Mouse (Mus musculus) forebrain, embryonic 14.5 days (tissue): ENCODE results near the gene Kcnip1. TPM values are rescaled to one million over a fixed set of nuclear protein-coding genes. Genes with fewer than 3 reads are reported as not detected.
A peak's percentile ranks its signal among the peaks of the same experiment; 100 is the strongest.

Experiments used
- ATAC-seq: fragments of 200-750 bp; cut with Nextera tagmentation; 2 replicates; pipeline ENCODE4 v1.8.0; 2017; ENCODE audit warnings: mild to moderate bottlenecking, moderate library complexity
- DNase-seq: peaks from one replicate; pipeline ENCODE4 v3.0.0-alpha.2; 2015; ENCODE audit warnings: low spot score
- H3K27ac ChIP-seq: fragments of 300-500 bp; sonication (generic); 2 replicates; pipeline ENCODE4 v1.5.1; 2014; ENCODE audit warnings: low read depth, mild to moderate bottlenecking, control low read depth, low read length, moderate library complexity
- H3K27me3 ChIP-seq: fragments of 300-500 bp; sonication (generic); replicated peaks from 2 replicates; pipeline ENCODE4 v1.6.1; 2014; ENCODE audit warnings: low read length, control low read depth, mixed read lengths; ENCODE audit not compliant: control insufficient read depth, insufficient read depth
- H3K36me3 ChIP-seq: fragments of 300-500 bp; sonication (generic); 2 replicates; pipeline ENCODE4 v1.6.1; 2014; ENCODE audit warnings: low read length, control low read depth; ENCODE audit not compliant: control insufficient read depth, insufficient read depth
- H3K4me1 ChIP-seq: fragments of 300-500 bp; sonication (generic); 2 replicates; pipeline ENCODE4 v1.6.1; 2014; ENCODE audit warnings: antibody characterized with exemption, low read length, control low read depth; ENCODE audit not compliant: control insufficient read depth, insufficient read depth
- H3K4me2 ChIP-seq: fragments of 300-500 bp; sonication (generic); 2 replicates; pipeline ENCODE4 v1.6.1; 2014; ENCODE audit warnings: mild to moderate bottlenecking, control low read depth, low read length
- H3K4me3 ChIP-seq: fragments of 300-500 bp; sonication (generic); 2 replicates; pipeline ENCODE4 v1.5.1; 2014; ENCODE audit warnings: low read depth, low read length, control low read depth
- H3K9ac ChIP-seq: fragments of 300-500 bp; sonication (generic); 2 replicates; pipeline ENCODE4 v1.6.1; 2014; ENCODE audit warnings: mild to moderate bottlenecking, low read length, control low read depth, moderate library complexity
- H3K9me3 ChIP-seq: fragments of 300-500 bp; sonication (generic); replicated peaks from 2 replicates; pipeline ENCODE4 v1.6.1; 2016; ENCODE audit warnings: low read length, control low read depth, mixed read lengths; ENCODE audit not compliant: control insufficient read depth
- WGBS: fragments of 180-500 bp; shearing (Covaris S2); extraction: QIAGEN DNeasy Blood & Tissue Kit; methylation state at CpG from one replicate; pipeline ENCODE4 v1.1.7; 2014; 5-methylcytosine and 5-hydroxymethylcytosine counted together
- polyA plus RNA-seq: library from polyadenylated mRNA; unstranded; fragments of >200 nt; fragmentation: Nextera tagmentation; extraction: Ambion mirVana; gene quantifications from 2 replicates; pipeline ENCODE4 v1.2.1, GENCODE M21; 2014

Kcnip1 gene
- polyA plus RNA-seq, 1 experiment from 2014 or later, result 55.7 TPM

GRCm38 (mm10) chr11:33706777-33707176 is 286.2 kb downstream of the Kcnip1 start:
- H3K27me3 ChIP-seq, result no peaks in the 10 kb centered on the region
- no peak overlapping the region for H3K4me3 ChIP-seq
- no peaks in the 10 kb centered on the region for H3K36me3 ChIP-seq
- H3K4me1 ChIP-seq, result no peaks in the 10 kb centered on the region
- no peak overlapping the region for H3K9ac ChIP-seq
- DNase-seq, result no peak
- H3K9me3 ChIP-seq, result no peaks in the 10 kb centered on the region
- no peak overlapping the region for H3K27ac ChIP-seq
- ATAC-seq, result no peak
- H3K4me2 ChIP-seq, result no peak overlapping the region
- WGBS, result 38% methylated on average over 4 of the region's 4 CpGs

DNA sequence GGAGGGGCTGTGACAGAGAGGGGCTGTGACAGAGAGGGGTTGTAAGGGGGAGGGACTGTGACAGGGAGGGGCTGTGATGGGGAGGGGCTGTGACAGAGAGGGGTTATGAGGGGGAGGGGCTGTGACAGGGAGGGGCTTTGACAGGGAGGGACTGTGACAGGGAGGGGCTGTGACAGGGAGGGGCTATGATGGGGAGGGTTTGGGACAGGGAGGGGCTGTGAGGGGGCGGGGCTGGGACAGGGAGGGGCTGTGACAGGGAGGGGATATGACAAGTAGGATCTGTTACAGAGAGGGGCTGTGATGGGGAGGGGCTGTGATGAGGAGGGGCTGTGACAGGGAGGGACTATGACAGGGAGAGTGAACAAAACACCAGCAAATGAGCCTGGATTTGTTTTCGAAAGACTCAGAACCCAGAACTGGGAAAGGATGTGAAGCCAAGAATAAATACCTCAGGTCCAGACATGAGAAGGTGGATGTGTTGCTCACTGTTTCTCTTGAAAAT is 290.9 kb downstream of the Kcnip1 start:
- H3K4me2 ChIP-seq, result no peak overlapping the region
- H3K27me3 ChIP-seq, result no peaks in the 10 kb centered on the region
- H3K9ac ChIP-seq, result no peak overlapping the region
- no peaks in the 10 kb centered on the region for H3K36me3 ChIP-seq
- no peaks in the 10 kb centered on the region for H3K9me3 ChIP-seq
- H3K4me3 ChIP-seq, result no peak overlapping the region
- no peaks in the 10 kb centered on the region for H3K4me1 ChIP-seq
- H3K27ac ChIP-seq, result no peak overlapping the region
- ATAC-seq, result no peak
- no peak for DNase-seq
- 33% methylated on average over 2 of the region's 2 CpGs for WGBS

DNA sequence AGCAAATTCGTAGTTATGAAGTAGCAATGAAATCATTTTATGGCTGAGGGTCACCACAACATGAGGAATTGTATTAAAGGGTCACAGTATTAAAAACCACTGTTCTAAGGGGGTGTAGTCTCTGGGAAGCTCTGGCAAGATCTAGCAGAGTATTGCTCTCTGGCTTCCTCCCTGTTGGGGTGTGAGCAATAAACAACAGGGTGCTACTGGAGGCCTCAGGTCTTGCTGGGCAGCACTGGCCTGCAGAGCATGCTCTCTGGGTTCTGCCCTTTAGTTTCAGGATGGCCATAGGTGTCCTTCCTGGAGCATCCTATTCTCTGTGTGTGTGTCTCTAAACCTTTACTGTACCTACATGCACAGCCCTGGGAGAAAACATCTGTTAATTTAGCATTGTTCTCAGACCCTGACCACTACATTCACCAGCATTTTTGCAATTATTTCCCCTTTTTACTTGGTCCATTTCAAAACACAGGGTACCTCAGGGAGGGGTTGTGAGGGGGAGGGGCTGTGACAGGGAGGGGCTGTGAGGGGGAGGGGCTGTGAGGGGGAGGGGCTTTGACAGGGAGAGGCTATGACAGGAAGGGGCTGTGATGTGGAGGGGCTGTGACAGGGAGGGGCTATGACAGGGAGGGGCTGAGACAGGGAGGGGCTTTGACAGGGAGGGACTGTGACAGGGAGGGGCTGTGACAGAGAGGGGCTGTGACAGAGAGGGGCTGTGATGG is 291.6 kb downstream of the Kcnip1 start:
- H3K4me1 ChIP-seq, result no peaks in the 10 kb centered on the region
- no peaks in the 10 kb centered on the region for H3K36me3 ChIP-seq
- WGBS, result 74% methylated on average over 1 of the region's 1 CpGs
- H3K9ac ChIP-seq, result no peak overlapping the region
- DNase-seq (no peak), ATAC-seq (no peak)
- no peaks in the 10 kb centered on the region for H3K9me3 ChIP-seq
- no peak overlapping the region for H3K4me2 ChIP-seq
- H3K27ac ChIP-seq, result no peak overlapping the region
- no peaks in the 10 kb centered on the region for H3K27me3 ChIP-seq
- H3K4me3 ChIP-seq, result no peak overlapping the region

DNA sequence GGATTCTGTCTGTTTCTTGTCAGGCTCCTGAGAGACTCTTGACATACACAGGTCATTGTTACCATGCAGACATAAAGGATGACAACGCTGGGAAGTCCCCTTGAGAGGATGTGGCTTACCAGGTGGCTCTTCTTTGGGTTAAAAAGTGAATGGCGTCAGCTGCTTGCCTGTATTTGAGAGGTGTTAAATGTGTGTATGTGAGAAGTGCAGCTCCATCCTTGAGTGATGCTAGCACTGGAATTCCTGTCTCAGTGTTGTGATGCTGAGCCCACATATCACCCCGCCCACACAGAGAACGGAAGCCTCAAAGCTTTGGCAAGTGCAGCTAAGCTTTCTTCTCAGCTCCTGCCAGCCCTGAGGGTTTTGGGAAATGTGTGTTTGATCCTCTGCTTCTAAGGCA is 292.2 kb downstream of the Kcnip1 start:
- WGBS, result 66% methylated on average over 4 of the region's 4 CpGs
- Histone ChIP-seq H3K27ac (no peak overlapping the region), H3K4me3 (no peak overlapping the region), H3K9ac (no peak overlapping the region), H3K9me3 (no peaks in the 10 kb centered on the region), H3K27me3 (no peaks in the 10 kb centered on the region), H3K4me2 (no peak overlapping the region), H3K4me1 (no peaks in the 10 kb centered on the region), H3K36me3 (no peaks in the 10 kb centered on the region)
- no peak for ATAC-seq
- no peak for DNase-seq

DNA sequence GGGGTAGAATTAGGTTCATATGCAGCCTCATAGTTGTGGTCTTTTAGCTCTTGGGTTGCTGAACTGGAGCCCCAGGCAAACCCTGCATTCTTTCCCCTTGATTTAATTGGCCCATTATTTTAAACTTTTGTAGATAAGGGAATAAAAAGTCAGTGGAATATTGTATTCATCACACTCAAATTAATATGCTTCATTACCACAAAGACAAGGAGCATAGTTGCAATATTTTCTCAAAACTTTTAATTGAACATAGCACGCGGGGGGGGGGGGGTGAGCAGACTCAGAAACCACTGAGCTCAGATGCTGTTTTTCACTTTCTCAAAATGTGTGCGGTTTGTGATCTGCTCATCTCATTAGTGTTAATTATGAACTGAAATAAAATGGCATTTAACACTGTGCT is 302.8 kb downstream of the Kcnip1 start:
- Histone ChIP-seq H3K4me1 (no peaks in the 10 kb centered on the region), H3K9ac (no peak overlapping the region), H3K4me2 (no peak overlapping the region), H3K27me3 (0 out of 2 replicates have a peak, but pooled peaks cover 5% of the 10 kb centered on the region), H3K36me3 (no peaks in the 10 kb centered on the region), H3K4me3 (no peak overlapping the region), H3K9me3 (no peaks in the 10 kb centered on the region), H3K27ac (no peak overlapping the region)
- ATAC-seq (no peak), DNase-seq (no peak)
- 86% methylated on average over 3 of the region's 3 CpGs for WGBS

- Histone ChIP-seq H3K9ac (no peak overlapping the region), H3K27me3 (0 out of 2 replicates have a peak, but pooled peaks cover 7% of the 10 kb centered on the region), H3K4me3 (no peak overlapping the region), H3K4me2 (no peak overlapping the region), H3K36me3 (no peaks in the 10 kb centered on the region), H3K27ac (no peak overlapping the region), H3K4me1 (no peaks in the 10 kb centered on the region), H3K9me3 (no peaks in the 10 kb centered on the region)
- DNase-seq (peak; percentile 61), ATAC-seq (no peak)
- WGBS, result 64% methylated on average over 3 of the region's 3 CpGs
These were observed 307.0 kb downstream of the Kcnip1 start for GRCm38 (mm10) chr11:33685904-33686303.

DNA sequence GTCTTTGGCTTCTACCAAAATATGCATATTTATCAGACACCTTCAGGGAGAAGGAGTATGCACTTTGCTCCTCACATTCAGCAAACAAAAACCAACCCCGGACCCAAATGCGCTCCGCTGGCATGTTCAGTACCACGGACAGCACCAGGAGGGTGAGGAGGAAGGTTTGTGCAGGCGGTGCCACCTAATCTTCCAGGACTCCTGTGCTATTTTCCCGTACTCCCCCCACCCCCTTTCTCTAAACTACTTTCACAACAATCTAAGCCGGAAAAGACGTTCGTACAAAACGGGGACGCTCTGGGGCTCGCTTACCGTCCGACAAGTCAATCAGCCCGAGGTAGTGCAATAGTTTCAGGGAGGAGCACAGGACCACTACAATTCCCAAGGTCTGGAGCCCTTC is 312.8 kb downstream of the Kcnip1 start:
- Histone ChIP-seq H3K27me3 (0 out of 2 replicates have a peak, but pooled peaks cover 12% of the 10 kb centered on the region), H3K9me3 (no peaks in the 10 kb centered on the region), H3K4me1 (no peaks in the 10 kb centered on the region; the same call in 1 of the 2 replicates), H3K4me2 (peak overlapping the region; percentile 38), H3K4me3 (0 out of 2 replicates have a peak overlapping the region, but pooled peaks have one; percentile 6), H3K9ac (no peak overlapping the region), H3K27ac (no peak overlapping the region), H3K36me3 (no peaks in the 10 kb centered on the region)
- WGBS, result 2% methylated on average over 15 of the region's 15 CpGs
- ATAC-seq, result no peak
- peak; percentile 59 for DNase-seq

DNA sequence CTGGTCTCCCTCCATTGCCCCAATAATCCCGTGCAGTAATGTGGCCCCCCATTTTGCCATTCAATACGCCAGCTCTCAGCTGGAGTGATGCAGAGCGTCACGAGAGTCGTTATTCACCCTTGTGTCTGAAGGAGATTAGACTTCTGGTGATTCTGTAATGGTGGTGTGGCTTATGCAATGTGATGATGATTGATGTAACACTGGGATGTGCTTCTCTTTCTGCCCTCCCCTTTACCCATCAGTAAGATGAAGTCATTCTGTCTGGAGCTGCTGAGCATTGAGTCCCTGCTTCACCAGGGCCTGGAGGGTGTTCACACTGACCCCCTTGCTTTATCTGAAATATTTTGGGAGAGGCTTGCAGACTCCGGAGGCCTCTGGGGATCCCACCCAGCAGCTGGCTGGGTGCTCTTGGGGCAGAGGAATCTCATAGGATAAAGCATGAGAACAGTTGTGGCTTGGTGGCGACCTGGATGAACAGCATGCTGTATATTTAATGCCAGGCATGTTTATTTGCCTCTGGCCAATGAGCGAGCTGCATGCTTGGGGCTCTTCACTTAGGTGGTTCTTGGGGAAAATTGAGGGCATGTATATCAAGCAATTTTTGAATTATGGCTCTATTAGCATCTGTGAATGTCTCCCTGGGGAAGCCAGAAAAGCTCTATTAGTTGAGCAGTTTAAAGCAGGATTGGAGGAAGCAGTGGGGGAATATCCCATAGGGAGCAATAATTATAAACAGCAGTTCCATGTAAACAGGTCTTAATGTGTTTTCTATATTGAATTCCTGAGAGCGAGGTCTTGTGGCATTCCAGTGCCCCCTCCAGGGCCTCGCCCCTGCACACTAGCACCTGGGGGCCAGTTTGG is 322.6 kb downstream of the Kcnip1 start:
- Histone ChIP-seq H3K27ac (no peak overlapping the region), H3K4me1 (no peaks in the 10 kb centered on the region), H3K9me3 (no peaks in the 10 kb centered on the region), H3K27me3 (no peaks in the 10 kb centered on the region), H3K36me3 (no peaks in the 10 kb centered on the region), H3K4me2 (no peak overlapping the region), H3K4me3 (no peak overlapping the region), H3K9ac (no peak overlapping the region)
- DNase-seq (no peak), ATAC-seq (no peak)
- 59% methylated on average over 10 of the region's 10 CpGs for WGBS
